Mouse (Mus musculus): ENCODE measurements around the gene Med21. TPM values are rescaled to one million over a fixed set of nuclear protein-coding genes. Genes with fewer than 3 reads are reported as not detected.

Med21 gene
- total RNA-seq, 2 experiments from 2014 or later, result 44.5 to 48.1 TPM

GRCm38 (mm10) chr6:146640068-146640965 lies 2.0 kb upstream of the Med21 start:
- DNase-seq (ENCODE audit: low spot score in 2 of 2), result no peak

DNA sequence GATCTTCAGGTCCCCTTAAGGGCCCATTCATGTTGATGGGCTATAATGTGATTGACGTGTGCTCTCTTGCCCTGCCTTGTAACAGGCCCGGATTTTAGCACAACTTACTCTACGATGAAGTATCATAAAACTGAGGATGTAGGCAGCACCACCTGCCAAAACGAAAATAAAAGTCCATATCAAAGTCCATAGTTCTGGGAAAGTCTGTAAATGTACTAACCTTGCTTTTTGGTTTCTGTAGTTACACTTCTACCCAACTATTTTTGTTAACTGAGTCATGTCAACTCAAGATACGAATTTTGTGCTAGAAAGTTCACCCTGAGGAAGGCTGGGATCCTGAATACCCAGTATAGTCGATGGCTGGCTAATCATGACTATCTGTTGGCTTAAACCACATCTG lies 1.4 kb upstream of the Med21 start:
- no peak for DNase-seq (ENCODE audit: low spot score in 2 of 2)

DNA sequence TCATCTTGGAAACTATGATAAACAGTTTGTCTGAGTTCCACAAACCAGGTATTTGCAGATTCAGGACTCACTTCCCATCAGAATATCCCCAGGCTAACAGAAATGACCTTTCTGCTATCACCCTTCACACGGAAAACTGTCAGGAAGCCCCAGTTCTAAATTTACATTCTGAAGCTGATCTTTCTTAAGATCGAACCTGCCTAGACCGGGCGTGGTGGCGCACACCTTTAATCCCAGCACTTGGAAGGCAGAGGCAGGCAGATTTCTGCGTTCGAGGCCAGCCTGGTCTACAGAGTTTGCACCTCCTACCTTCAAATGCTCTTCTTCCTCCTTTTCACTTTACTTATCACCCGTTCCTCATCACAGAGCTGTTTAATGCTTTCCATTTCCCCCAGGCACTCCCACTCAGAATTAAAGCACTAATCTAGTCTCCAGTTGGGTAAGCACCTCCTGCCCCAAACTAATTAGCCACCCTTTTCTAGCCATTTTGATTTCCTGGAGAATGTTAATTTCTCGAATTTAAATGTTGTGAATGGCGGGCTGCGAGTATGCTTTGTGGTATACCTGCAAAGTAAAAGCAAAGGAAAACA lies 631 bp upstream of the Med21 start:
- no peak for DNase-seq (ENCODE audit: low spot score in 2 of 2)

- no peak for DNase-seq (ENCODE audit: low spot score in 2 of 2)
These were observed 830 bp downstream of the Med21 start for GRCm38 (mm10) chr6:146643184-146643570.

GRCm38 (mm10) chr6:146650013-146650412 lies 7.7 kb downstream of the Med21 start:
- DNase-seq (ENCODE audit: low spot score in 2 of 2), result no peak

DNA sequence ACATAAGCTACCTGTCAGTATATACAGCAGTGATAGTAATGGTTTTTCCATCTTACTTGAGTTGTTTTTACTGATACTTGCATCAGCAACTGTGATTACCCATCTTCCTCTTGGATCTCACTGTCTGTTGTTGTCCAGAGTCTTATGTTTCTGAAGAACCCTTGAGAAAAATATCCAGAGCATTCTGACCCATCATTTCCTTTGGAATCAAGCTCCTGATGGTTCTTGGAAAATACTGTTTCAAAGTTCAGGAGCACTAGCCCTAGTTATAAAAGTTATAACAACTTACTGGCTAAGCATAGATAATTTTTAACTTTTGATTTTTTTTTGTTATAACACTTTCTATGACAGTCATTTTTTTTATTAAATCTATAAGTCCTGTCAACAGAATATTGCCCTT lies 9.1 kb downstream of the Med21 start:
- no peak for DNase-seq (ENCODE audit: low spot score in 2 of 2)

- DNase-seq (ENCODE audit: low spot score in 2 of 2), result no peak
These were observed 10.8 kb downstream of the Med21 start for GRCm38 (mm10) chr6:146653197-146653596.

GRCm38 (mm10) chr6:146660591-146660990 lies 18.2 kb downstream of the Med21 start:
- peak in 1 of 2 experiments; percentile 25 for DNase-seq (ENCODE audit: low spot score in 2 of 2)

- DNase-seq (ENCODE audit: low spot score in 2 of 2), result no peak
These were observed 19.3 kb downstream of the Med21 start for GRCm38 (mm10) chr6:146661655-146662054.

DNA sequence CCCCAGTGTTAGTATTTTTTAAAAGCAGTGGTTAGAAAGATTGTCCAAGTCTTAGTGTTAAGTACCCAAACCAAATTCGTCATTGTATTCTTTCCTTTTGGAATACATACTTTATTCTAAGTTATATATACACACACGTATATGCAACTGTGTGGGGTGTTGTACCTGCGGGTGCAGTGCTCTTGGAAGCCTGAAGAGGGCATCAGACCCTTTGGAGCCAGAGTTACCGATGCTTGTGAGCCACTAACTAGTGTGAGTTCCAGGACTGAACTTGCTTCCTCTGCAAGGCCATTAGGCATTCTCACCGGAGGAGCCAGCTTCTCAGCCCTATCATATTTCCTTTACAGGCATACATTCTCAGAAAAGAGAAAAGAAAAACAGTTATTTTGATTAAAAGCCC lies 20.3 kb downstream of the Med21 start:
- DNase-seq (ENCODE audit: low spot score in 2 of 2), result peak in 1 of 2 experiments; percentile 58

DNA sequence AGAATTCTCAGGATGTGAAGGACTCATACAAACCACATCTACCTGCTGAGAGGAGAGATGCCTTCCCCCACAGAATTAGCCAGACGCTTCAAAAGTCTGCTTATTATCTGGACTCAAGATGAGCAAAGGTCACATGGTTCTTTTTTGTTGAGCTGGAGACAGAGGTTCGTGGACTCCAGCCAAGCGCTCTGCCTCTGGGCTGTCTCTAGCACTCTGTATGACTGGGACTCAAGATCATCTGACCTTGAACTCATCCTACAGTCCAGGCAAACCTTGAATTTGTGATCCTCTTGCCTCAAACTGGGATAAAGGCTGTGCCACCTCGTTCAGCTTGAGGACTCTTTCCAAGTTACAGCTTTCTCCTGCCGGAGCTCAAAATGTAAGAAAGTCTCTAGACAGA lies 21.8 kb downstream of the Med21 start:
- no peak for DNase-seq (ENCODE audit: low spot score in 2 of 2)

DNA sequence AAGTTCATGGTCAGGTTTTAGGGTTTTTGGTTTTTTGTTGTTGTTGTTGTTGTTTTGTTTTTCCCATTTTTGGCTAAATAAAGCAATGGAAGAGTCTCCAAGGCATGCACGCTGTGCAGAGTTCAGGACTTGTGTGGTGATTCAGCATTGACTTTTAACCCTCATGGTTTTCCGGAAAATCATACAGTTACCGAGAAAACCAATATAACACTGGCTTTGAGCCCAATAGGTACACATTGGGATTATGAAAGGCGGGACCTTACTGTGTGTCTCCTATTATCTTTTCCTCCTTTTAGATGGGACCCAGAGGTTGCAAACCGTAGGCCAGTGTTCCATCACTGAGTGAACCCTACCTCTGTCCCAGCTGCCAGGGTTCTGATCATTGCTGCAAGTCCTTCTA lies 22.6 kb downstream of the Med21 start:
- DNase-seq (ENCODE audit: low spot score in 2 of 2), result no peak

GRCm38 (mm10) chr6:146665408-146665807 lies 23.1 kb downstream of the Med21 start:
- no peak for DNase-seq (ENCODE audit: low spot score in 2 of 2)

GRCm38 (mm10) chr6:146666811-146667210 lies 24.5 kb downstream of the Med21 start:
- DNase-seq (ENCODE audit: low spot score in 2 of 2), result no peak

- no peak for DNase-seq (ENCODE audit: low spot score in 2 of 2)
These were observed 26.3 kb downstream of the Med21 start for GRCm38 (mm10) chr6:146668606-146669005.

GRCm38 (mm10) chr6:146670956-146671855 lies 28.9 kb downstream of the Med21 start:
- DNase-seq (ENCODE audit: low spot score in 2 of 2), result peak; percentile 3 to 54

- no peak for DNase-seq (ENCODE audit: low spot score in 2 of 2)
These were observed 29.8 kb downstream of the Med21 start for GRCm38 (mm10) chr6:146672106-146672505.

DNA sequence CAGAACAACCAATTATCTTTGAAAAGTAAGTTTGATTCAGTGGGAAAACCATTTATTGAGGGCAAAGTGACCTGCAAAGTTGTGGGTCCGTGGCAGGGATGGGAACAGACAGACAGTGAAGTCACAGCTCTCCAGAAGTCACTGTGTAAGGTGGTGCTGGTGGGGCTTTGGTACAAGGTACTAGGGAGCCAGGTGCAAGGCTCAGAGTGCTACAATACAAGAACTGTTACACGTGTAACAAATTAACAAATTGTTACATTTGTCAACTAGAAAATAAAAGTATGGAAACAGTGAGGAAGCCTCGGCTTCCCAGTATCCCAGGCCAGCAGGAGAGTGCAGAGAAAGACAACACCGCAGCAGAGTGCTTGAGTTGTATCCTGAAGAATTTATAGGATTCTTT lies 31.3 kb downstream of the Med21 start:
- no peak for DNase-seq (ENCODE audit: low spot score in 2 of 2)

DNA sequence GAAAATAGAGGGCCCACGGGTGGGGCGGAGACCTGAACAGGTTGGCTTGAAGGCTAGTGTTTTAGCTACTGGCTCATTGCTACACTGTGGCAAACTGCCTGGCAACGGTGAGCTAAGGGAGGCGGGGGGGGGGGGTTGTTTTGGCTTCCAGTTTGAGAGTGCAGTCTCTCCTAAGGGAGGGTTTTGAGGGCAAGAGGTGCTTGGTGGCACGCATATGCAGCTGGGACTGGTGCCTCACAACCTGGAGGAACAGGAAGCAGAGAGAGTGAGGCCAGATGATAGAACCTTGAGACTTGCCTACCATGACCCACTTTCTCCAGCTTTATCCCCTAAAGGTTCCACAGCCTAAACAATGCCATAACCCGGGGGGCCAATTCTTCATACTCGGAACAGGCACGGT lies 32.1 kb downstream of the Med21 start:
- no peak for DNase-seq (ENCODE audit: low spot score in 2 of 2)

- peak in 1 of 2 experiments; percentile 7 for DNase-seq (ENCODE audit: low spot score in 2 of 2)
These were observed 32.7 kb downstream of the Med21 start for GRCm38 (mm10) chr6:146674881-146675536.

- DNase-seq (ENCODE audit: low spot score in 2 of 2), result no peak
These were observed 34.6 kb downstream of the Med21 start for GRCm38 (mm10) chr6:146676904-146677303.

Measured in layer of hippocampus, adult 18-20 months (tissue).